Comparison of ENCODE assay signal across 9 mouse cellular contexts in the genomic region with DNA sequence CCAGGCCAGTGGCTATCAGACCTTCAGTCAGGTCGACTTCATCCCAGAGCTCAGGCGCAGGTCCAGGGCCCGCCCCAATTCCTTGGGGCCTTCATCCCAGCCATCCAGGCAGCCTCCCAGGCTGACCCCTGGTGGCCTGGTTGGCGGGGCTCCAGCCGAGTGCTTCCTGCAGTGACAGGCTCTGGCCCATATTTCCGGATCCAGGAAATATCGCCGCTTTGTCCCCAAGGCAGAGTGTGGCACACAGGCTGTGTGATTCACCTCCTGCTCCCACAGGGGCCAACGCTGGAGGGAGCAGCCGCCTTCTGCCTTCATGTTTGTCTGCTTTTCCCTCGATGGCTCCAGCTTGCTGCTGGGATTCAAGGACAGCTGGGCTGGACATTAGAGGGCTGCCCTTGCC. TPM values are rescaled to one million over a fixed set of nuclear protein-coding genes. Genes with fewer than 3 reads are reported as not detected.
A peak's percentile ranks its signal among the peaks of the same experiment; 100 is the strongest.
DNase-seq lines count a peak whose midpoint lies in the region; ATAC-seq and TF ChIP-seq lines count a peak whose summit lies in the region.
"Had no signal": no experiment of that assay in that cellular context is flagged by ENCODE, and none has a peak within 500 bp of the region (broad histone marks: within the 10 kb centered on the region; RNA-seq: fewer than 3 reads in every experiment).

No protein-coding gene starts in this region.

- H3K9ac ChIP-seq in midbrain, postnatal 0 days (replicated peaks; ENCODE audit: low read length, poor library complexity, severe bottlenecking): no peak overlapping the region
- H3K9ac ChIP-seq in midbrain, embryonic 16.5 days (ENCODE audit: low read depth, low read length): no peak overlapping the region
- H3K9ac ChIP-seq in lung, postnatal 0 days (replicated peaks; ENCODE audit: low read depth): no peak overlapping the region
- H3K9ac ChIP-seq: limb, embryonic 12.5 days had no signal

- 48% methylated on average over 11 of the region's 11 CpGs for WGBS in midbrain, postnatal 0 days
- WGBS in midbrain, embryonic 16.5 days: 53% methylated on average over 11 of the region's 11 CpGs
- 31% methylated on average over 11 of the region's 11 CpGs for WGBS in kidney, adult 2 months
- WGBS in lung, postnatal 0 days: 34% methylated on average over 11 of the region's 11 CpGs

- H3K4me1 ChIP-seq in midbrain, postnatal 0 days (ENCODE audit: insufficient read depth, low read length): no peaks in the 10 kb centered on the region
- H3K4me1 ChIP-seq in midbrain, embryonic 16.5 days (ENCODE audit: control insufficient read depth, insufficient read depth, low read length): no peaks in the 10 kb centered on the region; the same call in 1 of the 2 replicates
- H3K4me1 ChIP-seq in kidney, adult 2 months (ENCODE audit: control insufficient read depth, insufficient read depth, low read length): peaks cover 6% of the 10 kb centered on the region; the same call in 1 of the 2 replicates
- H3K4me1 ChIP-seq in lung, postnatal 0 days (ENCODE audit: insufficient read depth, low read depth, low read length): peaks cover 13% of the 10 kb centered on the region

- no peak; the same call in 1 of the 2 replicates for TF ChIP-seq CTCF in midbrain, postnatal 0 days (IDR thresholded peaks at IDR 0.05)
- TF ChIP-seq CTCF in kidney, adult 2 months (conservative IDR thresholded peaks at IDR 0.05; ENCODE audit: insufficient read depth, insufficient read length, low read depth, low read length): peak; percentile 35
- peak; percentile 70 for TF ChIP-seq CTCF in lung, postnatal 0 days (IDR thresholded peaks at IDR 0.05)

- no peak overlapping the region for H3K27ac ChIP-seq in midbrain, postnatal 0 days (ENCODE audit: low read depth, low read length)
- no peak overlapping the region for H3K27ac ChIP-seq in midbrain, embryonic 16.5 days (ENCODE audit: low read length)
- H3K27ac ChIP-seq in kidney, adult 2 months (ENCODE audit: insufficient read depth, low read depth, low read length): peak overlapping the region; percentile 66
- H3K27ac ChIP-seq in lung, postnatal 0 days (ENCODE audit: low read length): peak overlapping the region; percentile 58
- H3K27ac ChIP-seq: limb, embryonic 12.5 days had no signal

- peak; percentile 34 for DNase-seq in midbrain, postnatal 0 days (ENCODE audit: low spot score)
- DNase-seq in cerebellum, adult 11-12 months: peak; percentile 76
- peak; percentile 80 to 89 for DNase-seq in gastrocnemius, postnatal 4 days (ENCODE audit: low spot score in 2 of 2)
- peak; percentile 97 for DNase-seq in kidney, adult 2 months
- DNase-seq in lung, postnatal 0 days (ENCODE audit: low spot score): peak; percentile 76
- DNase-seq in yolk sac, embryonic 10.5 days (ENCODE audit: low spot score): peak; percentile 28
- DNase-seq in layer of hippocampus, adult 9-10 months (ENCODE audit: low spot score): no peak

- H3K9me3 ChIP-seq in midbrain, postnatal 0 days (ENCODE audit: low read length): no peaks in the 10 kb centered on the region
- H3K9me3 ChIP-seq in midbrain, embryonic 16.5 days (replicated peaks; ENCODE audit: control insufficient read depth, low read length, poor library complexity, severe bottlenecking): no peaks in the 10 kb centered on the region
- H3K9me3 ChIP-seq in lung, postnatal 0 days (ENCODE audit: low read length): no peaks in the 10 kb centered on the region
- H3K9me3 ChIP-seq: limb, embryonic 12.5 days had no signal

- no peak for ATAC-seq in midbrain, postnatal 0 days (ENCODE audit: low FRiP score)
- ATAC-seq in midbrain, embryonic 16.5 days: no peak
- ATAC-seq in lung, postnatal 0 days: peak; percentile 69

- H3K27me3 ChIP-seq in midbrain, postnatal 0 days (ENCODE audit: insufficient read depth, low read length): no peaks in the 10 kb centered on the region
- no peaks in the 10 kb centered on the region for H3K27me3 ChIP-seq in midbrain, embryonic 16.5 days (ENCODE audit: control insufficient read depth, insufficient read depth, low read depth, low read length)
- no peaks in the 10 kb centered on the region for H3K27me3 ChIP-seq in kidney, adult 2 months (replicated peaks; ENCODE audit: control insufficient read depth, insufficient read depth, low read length)
- H3K27me3 ChIP-seq in lung, postnatal 0 days (replicated peaks; ENCODE audit: insufficient read depth, low read length): no peaks in the 10 kb centered on the region
- H3K27me3 ChIP-seq: limb, embryonic 12.5 days had no signal

- no peak overlapping the region for H3K4me2 ChIP-seq in midbrain, postnatal 0 days (ENCODE audit: low read depth, low read length, poor library complexity, severe bottlenecking)
- no peak overlapping the region for H3K4me2 ChIP-seq in midbrain, embryonic 16.5 days (ENCODE audit: low read length)
- no peak overlapping the region for H3K4me2 ChIP-seq in lung, postnatal 0 days (replicated peaks; ENCODE audit: low read depth, low read length)
- H3K4me2 ChIP-seq: limb, embryonic 12.5 days had no signal

- H3K36me3 ChIP-seq in midbrain, postnatal 0 days (ENCODE audit: insufficient read depth, low read length): peaks cover 14% of the 10 kb centered on the region
- H3K36me3 ChIP-seq in midbrain, embryonic 16.5 days (ENCODE audit: control insufficient read depth, insufficient read depth, low read length): peaks cover 12% of the 10 kb centered on the region
- H3K36me3 ChIP-seq in kidney, adult 2 months (ENCODE audit: control insufficient read depth, insufficient read depth, low read length): no peaks in the 10 kb centered on the region
- H3K36me3 ChIP-seq in lung, postnatal 0 days (ENCODE audit: insufficient read depth, low read length): peaks cover 9% of the 10 kb centered on the region; the same call in 1 of the 2 replicates

- no peak for TF ChIP-seq POLR2A in kidney, adult 2 months (IDR thresholded peaks at IDR 0.05; ENCODE audit: low read depth, low read length)

- TF ChIP-seq EP300 in lung, postnatal 0 days (IDR thresholded peaks at IDR 0.05): peak; percentile 83

- no peak overlapping the region for H3K4me3 ChIP-seq in midbrain, postnatal 0 days (ENCODE audit: low read depth, low read length)
- H3K4me3 ChIP-seq in midbrain, embryonic 16.5 days (ENCODE audit: low read depth, low read length): no peak overlapping the region
- no peak overlapping the region for H3K4me3 ChIP-seq in kidney, adult 2 months (ENCODE audit: insufficient read depth, low read depth, low read length)
- H3K4me3 ChIP-seq in lung, postnatal 0 days (ENCODE audit: low read depth, low read length): no peak overlapping the region
- H3K4me3 ChIP-seq: limb, embryonic 12.5 days had no signal

RNA-seq across cellular contexts. Expression of a gene that starts 8.6 kb away (rescaled TPM):
- total RNA-seq in midbrain, postnatal 0 days (2014; rRNA removed): 28.0 and 31.5 TPM in 2 replicates
- polyA plus RNA-seq in midbrain, postnatal 0 days (2015; fragmentation: Nextera tagmentation; extraction: Ambion mirVana): 11.4 and 11.5 TPM in 2 replicates
- polyA plus RNA-seq in midbrain, embryonic 16.5 days (2015; fragmentation: Nextera tagmentation; extraction: Ambion mirVana): 11.8 and 12.5 TPM in 2 replicates
- 10 to 100 TPM; 17.8 to 19.1 TPM for total RNA-seq in gastrocnemius, postnatal 4 days (2021)
- 20.2 and 25.0 TPM in 2 replicates for polyA plus RNA-seq in kidney, adult 2 months (2012; rRNA removed)
- polyA plus RNA-seq in lung, postnatal 0 days (2015; fragmentation: Nextera tagmentation; extraction: Ambion mirVana): 10.6 and 11.6 TPM in 2 replicates

RNA-seq across cellular contexts. Expression of a gene that starts 10.7 kb away (rescaled TPM):
- 81.6 and 82.2 TPM in 2 replicates for total RNA-seq in midbrain, postnatal 0 days (2014; rRNA removed)
- polyA plus RNA-seq in midbrain, postnatal 0 days (2015; fragmentation: Nextera tagmentation; extraction: Ambion mirVana): 5.4 and 5.6 TPM in 2 replicates
- polyA plus RNA-seq in midbrain, embryonic 16.5 days (2015; fragmentation: Nextera tagmentation; extraction: Ambion mirVana): 4.0 and 5.9 TPM in 2 replicates
- 10 to 100 TPM; 20.8 to 25.3 TPM for total RNA-seq in gastrocnemius, postnatal 4 days (2021)
- 12.6 and 15.2 TPM in 2 replicates for polyA plus RNA-seq in kidney, adult 2 months (2012; rRNA removed)
- 1.1 and 1.2 TPM in 2 replicates for polyA plus RNA-seq in lung, postnatal 0 days (2015; fragmentation: Nextera tagmentation; extraction: Ambion mirVana)

RNA-seq across cellular contexts. Expression of a gene that starts 15.1 kb away (rescaled TPM):
- total RNA-seq in midbrain, postnatal 0 days (2014; rRNA removed): 4.8 and 7.6 TPM in 2 replicates
- 9.0 and 10.4 TPM in 2 replicates for polyA plus RNA-seq in midbrain, postnatal 0 days (2015; fragmentation: Nextera tagmentation; extraction: Ambion mirVana)
- polyA plus RNA-seq in midbrain, embryonic 16.5 days (2015; fragmentation: Nextera tagmentation; extraction: Ambion mirVana): 5.7 and 6.5 TPM in 2 replicates
- 10 to 100 TPM; 15.9 to 16.6 TPM for total RNA-seq in gastrocnemius, postnatal 4 days (2021)
- polyA plus RNA-seq in kidney, adult 2 months (2012; rRNA removed): 502 and 542 TPM in 2 replicates
- 246 and 265 TPM in 2 replicates for polyA plus RNA-seq in lung, postnatal 0 days (2015; fragmentation: Nextera tagmentation; extraction: Ambion mirVana)

RNA-seq across cellular contexts. Expression of a gene that starts 27.5 kb away (rescaled TPM):
- 187 and 211 TPM in 2 replicates for total RNA-seq in midbrain, postnatal 0 days (2014; rRNA removed)
- polyA plus RNA-seq in midbrain, postnatal 0 days (2015; fragmentation: Nextera tagmentation; extraction: Ambion mirVana): 267 and 269 TPM in 2 replicates
- polyA plus RNA-seq in midbrain, embryonic 16.5 days (2015; fragmentation: Nextera tagmentation; extraction: Ambion mirVana): 224 and 231 TPM in 2 replicates
- 10 to 100 TPM; 40.3 to 44.2 TPM for total RNA-seq in gastrocnemius, postnatal 4 days (2021)
- polyA plus RNA-seq in kidney, adult 2 months (2012; rRNA removed): 61.5 and 62.6 TPM in 2 replicates
- polyA plus RNA-seq in lung, postnatal 0 days (2015; fragmentation: Nextera tagmentation; extraction: Ambion mirVana): 73.7 and 78.6 TPM in 2 replicates

RNA-seq across cellular contexts. Expression of a gene that starts 29.0 kb away (rescaled TPM):
- 0.27 TPM in 1 of 2 replicates, not detected in the other for total RNA-seq in midbrain, postnatal 0 days (2014; rRNA removed)
- not detected in 2 replicates for polyA plus RNA-seq in midbrain, postnatal 0 days (2015; fragmentation: Nextera tagmentation; extraction: Ambion mirVana)
- 0.11 TPM in 1 of 2 replicates, not detected in the other for polyA plus RNA-seq in midbrain, embryonic 16.5 days (2015; fragmentation: Nextera tagmentation; extraction: Ambion mirVana)
- total RNA-seq in gastrocnemius, postnatal 4 days (2021): under 1 TPM; 0.47 to 0.83 TPM
- 0.09 TPM in 1 of 2 replicates, not detected in the other for polyA plus RNA-seq in kidney, adult 2 months (2012; rRNA removed)
- 0.07 and 0.08 TPM in 2 replicates for polyA plus RNA-seq in lung, postnatal 0 days (2015; fragmentation: Nextera tagmentation; extraction: Ambion mirVana)

Comparison
In these comparisons a context has a peak if more than half of its experiments do, and no peak if none do; other contexts are left out.
1. H3K27ac ChIP-seq: peak in kidney, adult 2 months (single experiment) and lung, postnatal 0 days (single experiment); none in midbrain, postnatal 0 days (single experiment) and midbrain, embryonic 16.5 days (single experiment).
2. RNA of a gene that starts 15.1 kb away (polyA plus RNA-seq): 502 to 542 TPM in kidney, adult 2 months and 246 to 265 TPM in lung, postnatal 0 days; 9.0 to 10.4 TPM in midbrain, postnatal 0 days and 5.7 to 6.5 TPM in midbrain, embryonic 16.5 days; every median in the first group is over 10 times any median in the second.